Mouse (Mus musculus) gonadal fat pad, adult 2 months (tissue): ENCODE data around the gene Nos1. TPM values are rescaled to one million over a fixed set of nuclear protein-coding genes. Genes with fewer than 3 reads are reported as not detected.

Source experiments
- DNase-seq: peaks from one replicate; pipeline ENCODE4 v3.0.0-alpha.2; 2012; ENCODE audit warnings: low read depth
- polyA plus RNA-seq: library from polyadenylated mRNA; depleted of rRNA; stranded (reverse); fragments of >200 nt; gene quantifications from 2 replicates; pipeline ENCODE4 v1.2.3, GENCODE M21; 2012; rRNA removed

The Nos1 gene
- polyA plus RNA-seq: 0.38 and 0.72 TPM in 2 replicates

- no peak for DNase-seq
These were observed at the start of gene Nos1 for GRCm38 (mm10) chr5:117780681-117781080. Nos1 (plus strand) TSS chr5:117781032.

GRCm38 (mm10) chr5:117731311-117731710, 49.5 kb upstream of the Nos1 start:
- DNase-seq: no peak

GRCm38 (mm10) chr5:117744654-117745178, 36.1 kb upstream of the Nos1 start:
- no peak for DNase-seq

- DNase-seq: no peak
These were observed 31.5 kb upstream of the Nos1 start for GRCm38 (mm10) chr5:117749353-117749752.

GRCm38 (mm10) chr5:117757696-117758482, 22.9 kb upstream of the Nos1 start:
- no peak for DNase-seq

GRCm38 (mm10) chr5:117761181-117761832, 19.5 kb upstream of the Nos1 start:
- DNase-seq: no peak

GRCm38 (mm10) chr5:117764496-117764895, 16.3 kb upstream of the Nos1 start:
- no peak for DNase-seq

- no peak for DNase-seq
These were observed 1.7 kb upstream of the Nos1 start for GRCm38 (mm10) chr5:117779175-117779574.

- DNase-seq: no peak
These were observed 346 bp downstream of the Nos1 start for GRCm38 (mm10) chr5:117781178-117781577.

- DNase-seq: no peak
These were observed 9.2 kb downstream of the Nos1 start for GRCm38 (mm10) chr5:117790071-117790470.

GRCm38 (mm10) chr5:117791875-117792274, 11.0 kb downstream of the Nos1 start:
- no peak for DNase-seq

- DNase-seq: no peak
These were observed 20.0 kb downstream of the Nos1 start for GRCm38 (mm10) chr5:117800849-117801248.

- no peak for DNase-seq
These were observed 21.3 kb downstream of the Nos1 start for GRCm38 (mm10) chr5:117802071-117802521.

GRCm38 (mm10) chr5:117803551-117803950, 22.7 kb downstream of the Nos1 start:
- DNase-seq: no peak

- DNase-seq: no peak
These were observed 30.1 kb downstream of the Nos1 start for GRCm38 (mm10) chr5:117810930-117811329.

- DNase-seq: no peak
These were observed 38.0 kb downstream of the Nos1 start for GRCm38 (mm10) chr5:117818800-117819199.

- no peak for DNase-seq
These were observed 39.6 kb downstream of the Nos1 start for GRCm38 (mm10) chr5:117820445-117820844.

- no peak for DNase-seq
These were observed 43.0 kb downstream of the Nos1 start for GRCm38 (mm10) chr5:117823811-117824210.

GRCm38 (mm10) chr5:117824486-117824885, 43.7 kb downstream of the Nos1 start:
- DNase-seq: no peak

GRCm38 (mm10) chr5:117825336-117825735, 44.5 kb downstream of the Nos1 start:
- no peak for DNase-seq

- no peak for DNase-seq
These were observed 46.5 kb downstream of the Nos1 start for GRCm38 (mm10) chr5:117827366-117827765.

GRCm38 (mm10) chr5:117836930-117837329, 56.1 kb downstream of the Nos1 start:
- DNase-seq: no peak

GRCm38 (mm10) chr5:117837731-117838130, 56.9 kb downstream of the Nos1 start:
- no peak for DNase-seq
